Mouse (Mus musculus) adipocyte (in vitro differentiated cells): Measurements from ENCODE around the gene Sec22b.

Experiments used
- DNase-seq: peaks from one replicate; pipeline ENCODE4 v3.0.0-alpha.2; 2016; ENCODE audit warnings: low spot score

Sec22b gene

DNA sequence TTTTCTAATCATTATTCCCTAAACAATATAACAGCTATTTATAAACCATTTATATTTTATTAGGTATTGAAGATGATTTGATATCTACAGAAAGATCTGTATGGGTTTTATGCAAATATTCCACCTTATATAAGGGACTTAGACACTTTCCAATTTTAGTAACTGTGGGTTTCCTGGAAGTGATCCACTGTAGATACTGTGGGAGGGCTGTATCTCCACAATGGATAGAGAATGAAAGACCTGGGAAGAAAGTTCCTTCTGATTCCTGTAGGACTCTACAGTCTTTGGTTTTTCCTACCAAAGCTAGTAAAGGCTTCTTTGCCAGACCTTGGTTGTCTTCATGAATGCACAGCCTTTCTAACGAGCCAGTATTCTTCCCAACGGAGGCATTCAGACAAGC, 8.7 kb downstream of the Sec22b start:
- DNase-seq: no peak

DNA sequence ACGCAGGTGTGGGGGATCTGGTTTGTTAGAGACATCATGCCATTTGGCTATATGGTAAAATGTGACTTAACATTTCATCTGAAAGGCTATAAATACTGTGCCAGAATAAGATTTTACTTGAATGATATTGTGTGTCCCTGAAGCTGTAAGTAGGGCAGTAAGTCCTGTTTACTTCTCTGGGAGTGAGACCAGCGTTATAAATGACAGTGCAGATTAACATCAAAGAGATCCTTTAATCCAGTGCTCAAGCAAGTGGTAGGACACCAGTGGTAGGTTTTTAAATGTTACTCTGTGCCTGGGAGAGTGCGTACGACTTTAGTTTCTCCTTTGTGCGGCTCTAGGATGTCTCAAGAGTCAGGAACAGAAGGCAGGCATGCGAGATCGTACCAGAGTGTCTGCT, 10.1 kb downstream of the Sec22b start:
- DNase-seq: no peak

DNA sequence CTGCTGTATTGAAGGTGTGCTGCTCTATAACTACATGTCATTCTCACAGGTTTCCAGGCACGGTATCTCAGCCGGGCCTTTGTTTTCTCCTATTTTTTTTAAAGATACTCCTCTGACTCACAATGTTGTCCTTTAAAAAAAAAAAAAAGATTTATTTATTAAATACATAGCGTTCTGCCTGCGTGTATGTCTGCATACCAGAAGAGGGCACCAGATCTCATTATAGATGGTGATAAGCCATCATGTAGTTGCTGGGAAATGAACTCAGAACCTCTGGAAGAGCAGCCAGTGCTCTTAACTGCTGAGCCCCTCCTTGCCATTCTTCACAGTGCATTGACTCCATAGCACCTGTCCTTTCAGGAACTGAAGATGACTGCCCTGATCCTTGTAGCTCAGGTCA, 14.1 kb downstream of the Sec22b start:
- peak; percentile 22 for DNase-seq

GRCm38 (mm10) chr3:97918885-97919550, 18.0 kb downstream of the Sec22b start:
- peak; percentile 36 for DNase-seq

GRCm38 (mm10) chr3:97925246-97925645, 24.3 kb downstream of the Sec22b start:
- DNase-seq: no peak

DNA sequence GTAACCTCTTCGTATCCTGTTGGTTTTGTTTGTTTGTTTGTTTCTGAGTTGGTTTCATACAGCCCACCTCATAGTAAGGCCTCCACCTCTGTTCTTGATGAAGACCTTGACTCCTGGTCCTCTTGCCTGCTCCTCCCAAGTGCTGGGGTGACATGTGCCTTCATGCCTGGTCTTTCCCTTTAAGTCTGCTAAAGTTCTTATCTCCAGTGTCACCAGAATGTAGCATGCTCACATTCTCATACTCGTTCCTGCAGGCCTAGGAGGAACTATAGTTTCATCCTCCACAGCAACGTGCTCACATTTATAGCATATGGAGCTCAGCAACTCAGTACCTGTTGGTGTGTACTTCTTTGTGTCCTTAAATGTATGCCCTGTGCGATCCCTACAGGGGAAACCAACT, 26.3 kb downstream of the Sec22b start:
- DNase-seq: no peak

DNA sequence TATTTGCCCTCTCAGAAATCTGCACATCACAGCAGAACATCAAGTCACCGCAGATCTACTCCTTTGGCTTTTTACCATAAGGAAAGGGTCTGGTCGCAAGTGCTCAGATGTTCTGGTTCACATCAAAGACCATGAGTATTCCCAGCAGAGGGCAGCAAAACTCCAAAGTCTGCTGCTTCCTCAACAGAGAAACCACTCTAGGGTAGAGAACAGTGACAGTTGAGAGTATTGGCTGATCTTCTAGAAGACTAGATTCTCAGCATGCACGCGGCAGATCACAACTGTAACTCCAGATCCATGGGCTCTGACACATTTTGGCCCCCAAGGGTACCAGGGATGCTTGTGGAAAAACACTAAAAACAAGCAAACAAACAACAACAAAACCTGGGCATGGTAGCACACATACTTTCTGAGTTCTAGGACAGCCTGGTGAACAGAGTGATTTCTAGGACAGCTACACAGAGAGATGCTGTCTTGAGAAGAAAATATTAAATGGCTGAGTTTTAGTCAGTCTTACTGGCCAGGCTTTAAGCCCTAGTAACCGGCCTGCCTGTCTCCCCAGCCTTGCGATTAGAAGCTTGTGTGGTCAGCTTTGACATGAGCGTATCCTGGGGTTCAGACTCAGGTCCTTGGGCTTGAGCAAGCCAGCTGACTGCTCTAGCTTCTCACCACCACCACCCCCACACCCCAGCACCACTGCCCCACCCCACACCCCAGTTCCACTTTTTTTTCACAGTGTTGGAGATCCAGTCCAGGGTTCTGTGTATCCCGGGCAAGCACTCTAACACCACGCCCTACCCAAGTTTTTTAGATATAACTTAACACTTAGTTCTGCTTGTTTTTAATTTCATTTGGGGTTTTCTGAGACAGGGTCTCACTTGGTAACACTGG, 28.2 kb downstream of the Sec22b start:
- DNase-seq: peak; percentile 94

GRCm38 (mm10) chr3:97930141-97930786, 29.3 kb downstream of the Sec22b start:
- peak; percentile 58 for DNase-seq

GRCm38 (mm10) chr3:97930787-97931158, 29.8 kb downstream of the Sec22b start:
- no peak for DNase-seq

DNA sequence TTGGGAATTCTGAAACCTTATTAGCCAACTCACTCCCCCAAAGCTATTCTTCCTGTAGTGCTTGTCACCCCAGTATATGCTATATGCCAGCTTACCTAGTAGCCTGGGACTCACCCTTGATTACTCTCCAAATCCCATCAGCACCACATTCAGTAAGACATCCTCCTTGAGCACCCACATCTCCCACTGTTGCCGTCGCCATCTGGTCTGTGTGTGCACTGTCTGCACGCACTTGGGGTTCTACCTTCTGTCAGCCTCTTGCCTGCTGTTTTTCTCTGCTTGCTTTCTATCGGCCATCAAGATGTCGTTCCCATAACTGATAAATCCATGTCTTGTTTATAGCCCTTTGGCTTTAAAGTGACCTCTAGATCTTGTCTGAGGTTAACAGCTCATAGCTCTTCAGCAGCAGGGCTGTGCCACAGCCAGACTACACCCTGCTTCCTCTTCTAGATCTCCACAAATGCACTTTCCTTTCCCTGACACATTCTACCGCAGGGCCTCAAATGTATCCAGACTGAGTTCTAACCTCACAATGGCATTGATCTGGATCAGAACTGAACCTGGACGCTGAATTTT, 30.4 kb downstream of the Sec22b start:
- no peak for DNase-seq

- DNase-seq: no peak
Measured at GRCm38 (mm10) chr3:97932131-97932530, 31.1 kb downstream of the Sec22b start.

DNA sequence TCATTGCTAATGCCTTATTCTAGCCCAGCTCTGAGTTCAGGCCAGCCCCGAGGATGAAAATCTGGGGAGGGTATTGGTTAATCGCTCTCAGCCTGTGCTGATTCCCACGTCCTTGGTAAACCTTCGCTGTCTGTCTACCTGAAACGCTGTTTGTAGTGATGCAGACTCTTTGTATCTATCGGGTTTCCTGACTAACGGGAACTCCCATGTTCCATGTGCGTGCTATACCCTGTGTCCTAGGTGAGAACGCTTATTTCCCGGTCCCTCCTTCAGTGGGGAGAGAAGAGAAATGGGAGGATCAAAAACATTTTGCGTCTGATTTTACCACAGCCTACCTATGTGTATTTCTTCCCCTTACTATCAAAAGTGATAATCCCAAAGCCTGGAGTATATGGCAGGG, 31.8 kb downstream of the Sec22b start:
- DNase-seq: no peak

- DNase-seq: no peak
Measured at GRCm38 (mm10) chr3:97933251-97933650, 32.3 kb downstream of the Sec22b start.

DNA sequence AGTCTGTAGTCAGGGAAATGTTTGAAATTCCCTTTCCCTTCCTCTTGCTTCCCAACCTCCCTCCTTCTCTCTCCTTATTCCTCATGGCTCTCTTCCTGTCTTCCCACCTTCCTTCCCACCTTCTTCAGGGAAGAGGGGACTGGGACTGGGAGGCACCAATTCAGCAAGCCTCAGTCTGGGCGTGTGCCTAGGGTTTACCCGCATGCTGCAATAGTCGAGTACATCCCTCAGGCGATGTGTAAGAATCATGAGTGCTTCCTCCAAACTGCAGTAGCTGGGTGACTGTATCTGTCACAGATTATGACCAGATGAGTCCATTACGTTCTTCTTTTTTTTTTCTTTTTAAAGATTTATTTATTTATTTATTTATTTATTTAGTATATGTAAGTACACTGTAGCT, 32.8 kb downstream of the Sec22b start:
- no peak for DNase-seq

DNA sequence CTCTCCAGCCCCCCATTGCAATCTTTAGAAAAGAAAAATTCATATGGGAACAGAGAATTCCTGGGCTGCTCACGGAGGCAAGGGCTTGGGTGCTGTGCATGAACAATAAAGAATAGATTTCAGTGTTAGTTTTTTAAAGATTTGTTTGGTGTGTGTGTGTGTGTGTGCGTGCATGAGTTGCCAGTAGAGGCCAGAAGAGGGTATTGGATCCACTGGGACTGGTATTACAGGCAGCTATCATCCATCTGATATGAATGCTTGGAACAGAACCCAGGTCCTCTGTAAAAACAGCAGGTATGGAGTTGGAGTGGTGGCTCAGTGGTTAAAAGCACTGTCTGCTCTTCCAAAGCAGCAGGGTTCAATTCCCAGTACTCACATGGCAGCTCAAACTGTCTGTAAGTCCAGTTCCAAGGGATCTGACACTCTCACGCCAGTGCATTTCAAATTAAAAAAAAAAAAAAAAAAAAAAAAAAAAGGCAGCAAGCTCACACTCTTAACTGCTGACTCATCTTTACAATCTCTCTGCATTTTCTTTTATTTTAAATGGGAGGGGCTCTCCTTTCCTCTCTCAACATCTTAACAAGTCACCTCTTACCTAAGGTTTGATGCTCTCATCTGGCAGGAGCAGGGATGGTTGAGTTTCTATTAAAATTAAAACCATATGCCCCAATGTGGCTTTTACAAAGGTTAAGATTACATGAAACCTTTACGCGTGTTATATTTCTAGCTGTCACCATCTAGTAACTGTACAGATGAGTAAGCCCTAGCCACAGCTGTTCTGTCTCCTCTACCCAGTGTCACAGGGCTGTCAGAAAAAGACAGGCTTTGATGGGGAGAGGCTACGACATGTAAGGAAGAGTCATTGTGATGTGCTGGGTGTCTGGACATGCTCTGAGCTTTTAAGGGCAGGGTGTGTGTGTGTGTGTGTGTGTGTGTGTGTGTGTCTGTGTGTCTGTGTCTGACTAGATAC, 33.6 kb downstream of the Sec22b start:
- DNase-seq: no peak

DNA sequence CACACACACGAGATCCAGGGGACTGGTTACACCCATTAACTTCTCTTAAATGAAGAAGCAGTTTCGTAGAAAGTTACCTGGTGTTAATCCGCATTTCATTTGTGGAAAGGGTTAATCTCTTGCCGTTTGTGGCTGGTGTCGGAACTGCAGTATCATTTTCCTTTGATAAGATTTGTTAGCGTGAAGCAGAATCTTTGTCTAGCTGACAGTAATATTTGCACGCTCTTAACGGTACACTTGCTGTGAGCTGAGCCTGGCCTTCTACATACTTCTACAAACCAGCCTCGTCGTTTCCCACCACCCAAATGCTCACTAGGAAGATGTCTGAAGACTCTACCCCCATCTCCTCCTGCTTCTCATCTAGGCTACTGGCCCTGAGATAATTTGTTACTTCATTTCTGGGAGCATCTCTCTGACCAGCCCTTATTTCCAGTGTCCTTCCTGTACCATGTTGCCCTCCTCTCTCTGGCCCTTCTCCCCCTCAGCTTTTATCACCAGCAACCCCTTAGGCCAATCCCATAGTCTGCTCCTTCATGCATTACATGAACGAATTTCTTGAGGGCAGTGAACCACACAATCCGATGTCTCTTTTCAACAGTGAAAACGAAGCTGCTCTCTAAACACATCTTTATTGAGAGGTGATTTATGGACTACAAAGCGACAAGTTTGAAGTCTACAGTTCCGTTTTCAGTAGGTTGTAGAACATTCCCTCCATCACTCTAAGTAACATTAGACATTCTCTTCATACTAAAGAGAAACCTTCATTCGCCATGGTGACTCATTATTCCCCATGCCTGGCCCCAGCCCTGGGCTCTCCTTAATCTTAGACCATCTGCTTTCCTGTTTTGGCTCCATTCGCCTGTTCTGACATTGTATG, 36.3 kb downstream of the Sec22b start:
- DNase-seq: no peak

DNA sequence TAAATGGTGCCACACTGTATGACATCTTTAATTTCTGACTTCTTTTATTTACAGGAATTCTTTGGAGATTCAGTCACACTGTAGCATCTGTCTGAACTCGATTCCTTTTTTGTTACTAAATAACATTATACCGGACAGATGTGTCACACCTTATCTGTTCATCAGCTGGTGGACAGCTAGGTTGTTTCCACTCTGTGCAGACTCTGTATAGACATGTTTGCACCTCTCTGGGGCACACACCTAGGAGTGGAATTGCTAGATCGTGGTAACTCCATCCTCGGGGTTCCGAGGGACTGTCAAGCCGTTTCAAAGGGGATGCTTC, 36.9 kb downstream of the Sec22b start:
- no peak for DNase-seq

GRCm38 (mm10) chr3:97938814-97939526, 38.0 kb downstream of the Sec22b start:
- DNase-seq: no peak

- no peak for DNase-seq
Measured at GRCm38 (mm10) chr3:97939626-97940510, 38.9 kb downstream of the Sec22b start.
